Mouse (Mus musculus): ENCODE results near the gene Bves. TPM values are rescaled to one million over a fixed set of nuclear protein-coding genes. Genes with fewer than 3 reads are reported as not detected.

Bves gene
- polyA plus RNA-seq, 1 experiment from 2014 or later = 5.9 TPM

- H3K4me2 ChIP-seq (ENCODE audit: low read length) = no peak overlapping the region
- no peak overlapping the region for H3K27ac ChIP-seq (ENCODE audit: low read depth)
- H3K36me3 ChIP-seq (ENCODE audit: control insufficient read depth, insufficient read depth, low read length) = no peaks in the 10 kb centered on the region
- H3K27me3 ChIP-seq (replicated peaks; ENCODE audit: control insufficient read depth, insufficient read depth, low read length) = no peaks in the 10 kb centered on the region
- DNase-seq (ENCODE audit: low spot score) (no peak), ATAC-seq (replicated peaks; ENCODE audit: low FRiP score, low TSS enrichment, low read depth) (no peak)
- WGBS = 74% methylated on average over 7 of the region's 7 CpGs
- H3K4me3 ChIP-seq (ENCODE audit: low read depth, low read length) = no peak overlapping the region
- no peaks in the 10 kb centered on the region for H3K9me3 ChIP-seq (ENCODE audit: control insufficient read depth, low read length)
- no peaks in the 10 kb centered on the region for H3K4me1 ChIP-seq (replicated peaks; ENCODE audit: control insufficient read depth, insufficient read depth, low read length)
- no peak overlapping the region for H3K9ac ChIP-seq (ENCODE audit: low read length)
Observed at GRCm38 (mm10) chr10:45399702-45400243, 64.2 kb downstream of the Bves start.

- no peaks in the 10 kb centered on the region for H3K4me1 ChIP-seq (replicated peaks; ENCODE audit: control insufficient read depth, insufficient read depth, low read length)
- H3K27ac ChIP-seq (ENCODE audit: low read depth) = no peak overlapping the region
- 48% methylated on average over 10 of the region's 10 CpGs for WGBS
- H3K36me3 ChIP-seq (ENCODE audit: control insufficient read depth, insufficient read depth, low read length) = no peaks in the 10 kb centered on the region
- no peaks in the 10 kb centered on the region for H3K27me3 ChIP-seq (replicated peaks; ENCODE audit: control insufficient read depth, insufficient read depth, low read length)
- no peak for DNase-seq (ENCODE audit: low spot score)
- H3K4me2 ChIP-seq (ENCODE audit: low read length) = no peak overlapping the region
- no peaks in the 10 kb centered on the region for H3K9me3 ChIP-seq (ENCODE audit: control insufficient read depth, low read length)
- no peak overlapping the region for H3K4me3 ChIP-seq (ENCODE audit: low read depth, low read length)
- no peak for ATAC-seq (replicated peaks; ENCODE audit: low FRiP score, low TSS enrichment, low read depth)
- H3K9ac ChIP-seq (ENCODE audit: low read length) = no peak overlapping the region
Observed at GRCm38 (mm10) chr10:45410624-45411341, 75.2 kb downstream of the Bves start.

- H3K4me3 ChIP-seq (ENCODE audit: low read depth, low read length) = no peak overlapping the region
- H3K9me3 ChIP-seq (ENCODE audit: control insufficient read depth, low read length) = no peaks in the 10 kb centered on the region
- H3K4me1 ChIP-seq (replicated peaks; ENCODE audit: control insufficient read depth, insufficient read depth, low read length) = no peaks in the 10 kb centered on the region
- 68% methylated on average over 2 of the region's 2 CpGs for WGBS
- H3K36me3 ChIP-seq (ENCODE audit: control insufficient read depth, insufficient read depth, low read length) = no peaks in the 10 kb centered on the region
- H3K9ac ChIP-seq (ENCODE audit: low read length) = no peak overlapping the region
- H3K27me3 ChIP-seq (replicated peaks; ENCODE audit: control insufficient read depth, insufficient read depth, low read length) = no peaks in the 10 kb centered on the region
- ATAC-seq (replicated peaks; ENCODE audit: low FRiP score, low TSS enrichment, low read depth) = no peak
- H3K4me2 ChIP-seq (ENCODE audit: low read length) = no peak overlapping the region
- no peak overlapping the region for H3K27ac ChIP-seq (ENCODE audit: low read depth)
- DNase-seq (ENCODE audit: low spot score) = no peak
Observed at GRCm38 (mm10) chr10:45411741-45412140, 76.2 kb downstream of the Bves start.

GRCm38 (mm10) chr10:45412144-45412543 lies 76.6 kb downstream of the Bves start:
- no peaks in the 10 kb centered on the region for H3K4me1 ChIP-seq (replicated peaks; ENCODE audit: control insufficient read depth, insufficient read depth, low read length)
- H3K9ac ChIP-seq (ENCODE audit: low read length) = no peak overlapping the region
- H3K9me3 ChIP-seq (ENCODE audit: control insufficient read depth, low read length) = no peaks in the 10 kb centered on the region
- ATAC-seq (replicated peaks; ENCODE audit: low FRiP score, low TSS enrichment, low read depth) = no peak
- H3K27ac ChIP-seq (ENCODE audit: low read depth) = no peak overlapping the region
- no peaks in the 10 kb centered on the region for H3K27me3 ChIP-seq (replicated peaks; ENCODE audit: control insufficient read depth, insufficient read depth, low read length)
- DNase-seq (ENCODE audit: low spot score) = no peak
- WGBS = 77% methylated on average over 5 of the region's 5 CpGs
- no peaks in the 10 kb centered on the region for H3K36me3 ChIP-seq (ENCODE audit: control insufficient read depth, insufficient read depth, low read length)
- no peak overlapping the region for H3K4me2 ChIP-seq (ENCODE audit: low read length)
- no peak overlapping the region for H3K4me3 ChIP-seq (ENCODE audit: low read depth, low read length)

Other genes with a start within 250 kb of the Bves start
- gene Popdc3, start 157.7 kb upstream of the Bves start, polyA plus RNA-seq (2014; fragmentation: Nextera tagmentation; extraction: Ambion mirVana) = 0.22 and 0.51 TPM in 2 replicates
- 1.4 and 2.1 TPM in 2 replicates for gene Lin28b, start 150.6 kb downstream of the Bves start, polyA plus RNA-seq (2014; fragmentation: Nextera tagmentation; extraction: Ambion mirVana)
- 13.5 and 15.0 TPM in 2 replicates for gene Hace1, start 242.1 kb downstream of the Bves start, polyA plus RNA-seq (2014; fragmentation: Nextera tagmentation; extraction: Ambion mirVana)

All from intestine, embryonic 14.5 days (tissue).